Mouse (Mus musculus): ENCODE measurements around the gene Foxr1. TPM values are rescaled to one million over a fixed set of nuclear protein-coding genes. Genes with fewer than 3 reads are reported as not detected.
A peak's percentile ranks its signal among the peaks of the same experiment; 100 is the strongest.

Gene Foxr1
- not detected in 2 replicates for polyA plus RNA-seq (2015; fragmentation: Nextera tagmentation; extraction: Ambion mirVana)

GRCm38 (mm10) chr9:44440961-44441360 lies at the start of gene Foxr1:
Gene Foxr1 (minus strand): TSS chr9:44441136.
- no peak within 1 kb of the TSS for H3K9ac ChIP-seq (ENCODE audit: low read depth, low read length)
- no peak within 1 kb of the TSS for H3K4me2 ChIP-seq (ENCODE audit: low read length)
- WGBS, result 78% methylated on average over 19 of the region's 19 CpGs
- H3K27ac ChIP-seq, result no peak within 1 kb of the TSS
- H3K9me3 ChIP-seq (replicated peaks; ENCODE audit: low read length), result no peaks in the 10 kb centered on the region
- DNase-seq (ENCODE audit: low spot score) (no peak), ATAC-seq (replicated peaks; ENCODE audit: low FRiP score, low read depth) (no peak)
- H3K27me3 ChIP-seq (ENCODE audit: insufficient read depth, low read length), result no peaks in the 10 kb centered on the region
- TF ChIP-seq CTCF (IDR thresholded peaks at IDR 0.05; ENCODE audit: low read depth), result no peak
- H3K4me1 ChIP-seq (replicated peaks; ENCODE audit: insufficient read depth, low read length), result no peaks in the 10 kb centered on the region
- H3K4me3 ChIP-seq (replicated peaks; ENCODE audit: low read depth, low read length), result no peak within 1 kb of the TSS
- H3K36me3 ChIP-seq (ENCODE audit: insufficient read depth, low read length), result no peaks in the 10 kb centered on the region

GRCm38 (mm10) chr9:44490086-44490967 lies 49.4 kb upstream of the Foxr1 start:
- peak overlapping the region; percentile 95 for H3K27ac ChIP-seq
- ATAC-seq (replicated peaks; ENCODE audit: low FRiP score, low read depth), result peak; percentile 34
- no peaks in the 10 kb centered on the region for H3K36me3 ChIP-seq (ENCODE audit: insufficient read depth, low read length)
- peak; percentile 72 for DNase-seq (ENCODE audit: low spot score)
- peak overlapping the region; percentile 38; the same call in 1 of the 2 replicates for H3K9ac ChIP-seq (ENCODE audit: low read depth, low read length)
- peaks cover 97% of the 10 kb centered on the region for H3K4me1 ChIP-seq (replicated peaks; ENCODE audit: insufficient read depth, low read length)
- no peaks in the 10 kb centered on the region for H3K9me3 ChIP-seq (replicated peaks; ENCODE audit: low read length)
- no peak for TF ChIP-seq CTCF (IDR thresholded peaks at IDR 0.05; ENCODE audit: low read depth)
- H3K4me2 ChIP-seq (ENCODE audit: low read length), result peak overlapping the region; percentile 77
- H3K27me3 ChIP-seq (ENCODE audit: insufficient read depth, low read length), result no peaks in the 10 kb centered on the region
- WGBS, result 17% methylated on average over 17 of the region's 17 CpGs
- peak overlapping the region; percentile 20; the same call in 1 of the 2 replicates for H3K4me3 ChIP-seq (replicated peaks; ENCODE audit: low read depth, low read length)

GRCm38 (mm10) chr9:44489651-44490085 lies 48.7 kb upstream of the Foxr1 start:
- peak overlapping the region; percentile 77 for H3K4me2 ChIP-seq (ENCODE audit: low read length)
- peak overlapping the region; percentile 20 for H3K4me3 ChIP-seq (replicated peaks; ENCODE audit: low read depth, low read length)
- DNase-seq (ENCODE audit: low spot score) (peak; percentile 62), ATAC-seq (replicated peaks; ENCODE audit: low FRiP score, low read depth) (no peak)
- no peak; the same call in 1 of the 2 replicates for TF ChIP-seq CTCF (IDR thresholded peaks at IDR 0.05; ENCODE audit: low read depth)
- peak overlapping the region; percentile 95 for H3K27ac ChIP-seq
- peak overlapping the region; percentile 38; the same call in 1 of the 2 replicates for H3K9ac ChIP-seq (ENCODE audit: low read depth, low read length)
- H3K27me3 ChIP-seq (ENCODE audit: insufficient read depth, low read length), result no peaks in the 10 kb centered on the region
- H3K36me3 ChIP-seq (ENCODE audit: insufficient read depth, low read length), result no peaks in the 10 kb centered on the region
- WGBS, result 3% methylated on average over 17 of the region's 17 CpGs
- H3K9me3 ChIP-seq (replicated peaks; ENCODE audit: low read length), result no peaks in the 10 kb centered on the region
- H3K4me1 ChIP-seq (replicated peaks; ENCODE audit: insufficient read depth, low read length), result peaks cover 97% of the 10 kb centered on the region

- peak; percentile 97 for DNase-seq (ENCODE audit: low spot score)
- peak; percentile 48 for ATAC-seq (replicated peaks; ENCODE audit: low FRiP score, low read depth)
- Histone ChIP-seq H3K4me1 (replicated peaks; ENCODE audit: insufficient read depth, low read length) (peaks cover 93% of the 10 kb centered on the region), H3K9me3 (replicated peaks; ENCODE audit: low read length) (no peaks in the 10 kb centered on the region), H3K9ac (ENCODE audit: low read depth, low read length) (peak overlapping the region; percentile 38; the same call in 1 of the 2 replicates), H3K27me3 (ENCODE audit: insufficient read depth, low read length) (no peaks in the 10 kb centered on the region), H3K4me2 (ENCODE audit: low read length) (peak overlapping the region; percentile 77), H3K27ac (peak overlapping the region; percentile 95), H3K36me3 (ENCODE audit: insufficient read depth, low read length) (no peaks in the 10 kb centered on the region), H3K4me3 (replicated peaks; ENCODE audit: low read depth, low read length) (peak overlapping the region; percentile 20)
- WGBS, result 2% methylated on average over 5 of the region's 5 CpGs
- no peak for TF ChIP-seq CTCF (IDR thresholded peaks at IDR 0.05; ENCODE audit: low read depth)
Measured at GRCm38 (mm10) chr9:44488855-44489381, 48.0 kb upstream of the Foxr1 start.

- Histone ChIP-seq H3K4me3 (replicated peaks; ENCODE audit: low read depth, low read length) (no peak overlapping the region), H3K4me2 (ENCODE audit: low read length) (peak overlapping the region; percentile 77), H3K27me3 (ENCODE audit: insufficient read depth, low read length) (no peaks in the 10 kb centered on the region), H3K4me1 (replicated peaks; ENCODE audit: insufficient read depth, low read length) (peaks cover 88% of the 10 kb centered on the region), H3K27ac (peak overlapping the region; percentile 95), H3K9me3 (replicated peaks; ENCODE audit: low read length) (no peaks in the 10 kb centered on the region), H3K36me3 (ENCODE audit: insufficient read depth, low read length) (no peaks in the 10 kb centered on the region), H3K9ac (ENCODE audit: low read depth, low read length) (peak overlapping the region; percentile 38; the same call in 1 of the 2 replicates)
- no peak for TF ChIP-seq CTCF (IDR thresholded peaks at IDR 0.05; ENCODE audit: low read depth)
- no peak for DNase-seq (ENCODE audit: low spot score)
- ATAC-seq (replicated peaks; ENCODE audit: low FRiP score, low read depth), result peak; percentile 2; the same call in 1 of the 2 replicates
- 11% methylated on average over 8 of the region's 8 CpGs for WGBS
Measured at GRCm38 (mm10) chr9:44488416-44488815, 47.5 kb upstream of the Foxr1 start.

GRCm38 (mm10) chr9:44487441-44487840 lies 46.5 kb upstream of the Foxr1 start:
- ATAC-seq (replicated peaks; ENCODE audit: low FRiP score, low read depth) (no peak), DNase-seq (ENCODE audit: low spot score) (no peak)
- WGBS, result 9% methylated on average over 7 of the region's 7 CpGs

More at GRCm38 (mm10) chr9:44487441-44487840, 46.5 kb upstream of the Foxr1 start:
- H3K36me3 ChIP-seq (ENCODE audit: insufficient read depth, low read length), result no peaks in the 10 kb centered on the region
- peaks cover 79% of the 10 kb centered on the region for H3K4me1 ChIP-seq (replicated peaks; ENCODE audit: insufficient read depth, low read length)
- peak overlapping the region; percentile 96; the same call in 1 of the 2 replicates for H3K4me3 ChIP-seq (replicated peaks; ENCODE audit: low read depth, low read length)
- H3K27me3 ChIP-seq (ENCODE audit: insufficient read depth, low read length), result no peaks in the 10 kb centered on the region
- no peak for TF ChIP-seq CTCF (IDR thresholded peaks at IDR 0.05; ENCODE audit: low read depth)
- H3K27ac ChIP-seq, result peak overlapping the region; percentile 95
- H3K4me2 ChIP-seq (ENCODE audit: low read length), result peak overlapping the region; percentile 77
- H3K9ac ChIP-seq (ENCODE audit: low read depth, low read length), result peak overlapping the region; percentile 14
- H3K9me3 ChIP-seq (replicated peaks; ENCODE audit: low read length), result no peaks in the 10 kb centered on the region

Measured in kidney, postnatal 0 days (tissue).